Mouse (Mus musculus): ENCODE measurements at regions not wholly inside any gene's neighbourhood (a gene's known extent, or its start where the extent isn't known, plus 50 kb on each side); places are given as distances from the start of the nearest gene placed in this dataset.

DNA sequence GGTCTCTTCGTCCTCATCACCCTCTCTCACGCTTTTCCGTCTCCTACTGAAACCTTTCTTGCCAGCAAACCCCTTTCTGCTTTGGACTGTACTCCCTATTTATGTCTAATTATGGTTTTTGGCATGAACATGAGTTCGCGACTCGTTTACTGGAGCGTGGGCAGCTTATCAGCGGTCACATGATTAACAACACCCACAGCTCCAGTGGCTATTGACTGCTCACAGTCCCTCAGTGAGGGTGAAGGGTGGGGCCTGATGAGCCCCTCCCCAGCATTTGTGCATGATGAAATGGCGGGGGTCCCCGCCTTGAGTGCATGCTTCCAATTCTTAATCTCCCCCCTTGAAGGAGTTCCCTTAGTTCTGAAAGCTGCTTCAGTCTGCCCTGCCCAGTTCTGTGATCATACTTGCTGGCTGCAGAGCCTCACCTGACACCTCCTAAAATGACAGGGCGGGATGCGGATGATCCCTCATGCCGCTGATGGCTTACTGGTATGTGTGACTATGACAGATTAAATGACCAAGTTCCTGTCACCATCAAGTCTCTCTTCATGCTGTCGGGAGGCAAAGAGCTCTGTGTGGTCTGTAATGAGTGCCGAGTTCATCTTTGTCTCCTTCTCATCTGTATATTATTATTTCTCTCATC is 125.7 kb upstream of the Tut7 start:
- Histone ChIP-seq H3K4me3 (ENCODE audit: low read depth, low read length) (no peak overlapping the region), H3K9me3 (ENCODE audit: control insufficient read depth, low read length) (no peaks in the 10 kb centered on the region), H3K27me3 (replicated peaks; ENCODE audit: control insufficient read depth, insufficient read depth, low read length) (no peaks in the 10 kb centered on the region), H3K4me2 (no peak overlapping the region), H3K9ac (ENCODE audit: low read depth, low read length) (no peak overlapping the region), H3K27ac (ENCODE audit: low read depth, low read length) (no peak overlapping the region), H3K4me1 (replicated peaks; ENCODE audit: control insufficient read depth, insufficient read depth, low read length) (no peaks in the 10 kb centered on the region), H3K36me3 (ENCODE audit: control insufficient read depth, insufficient read depth, low read length) (no peaks in the 10 kb centered on the region)
- no peak for ATAC-seq (replicated peaks; ENCODE audit: low FRiP score)
- WGBS = 74% methylated on average over 15 of the region's 15 CpGs
- no peak for DNase-seq (ENCODE audit: low spot score)

DNA sequence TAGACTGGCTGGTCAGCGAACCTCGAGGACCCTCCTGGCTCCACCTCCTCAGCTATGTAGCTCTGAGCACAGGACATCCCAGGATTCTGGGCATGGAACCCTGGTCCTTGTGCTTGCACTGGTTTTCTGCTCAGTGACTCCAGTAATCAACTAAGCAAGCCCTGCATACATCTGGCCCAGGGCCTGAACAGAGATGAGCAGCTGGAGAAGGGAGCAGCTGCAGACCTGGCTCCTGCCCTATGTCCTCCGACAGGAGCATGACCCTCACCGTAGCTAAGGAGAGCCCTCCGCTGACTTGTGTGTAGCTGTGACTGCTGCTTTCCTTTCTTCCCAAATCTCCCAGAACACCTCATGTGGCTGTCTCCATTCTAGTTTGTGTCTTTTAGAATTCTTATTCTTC is 124.5 kb upstream of the Tut7 start:
- Histone ChIP-seq H3K27ac (ENCODE audit: low read depth, low read length) (no peak overlapping the region), H3K4me1 (replicated peaks; ENCODE audit: control insufficient read depth, insufficient read depth, low read length) (no peaks in the 10 kb centered on the region), H3K4me2 (no peak overlapping the region), H3K36me3 (ENCODE audit: control insufficient read depth, insufficient read depth, low read length) (no peaks in the 10 kb centered on the region), H3K27me3 (replicated peaks; ENCODE audit: control insufficient read depth, insufficient read depth, low read length) (no peaks in the 10 kb centered on the region), H3K9ac (ENCODE audit: low read depth, low read length) (no peak overlapping the region), H3K9me3 (ENCODE audit: control insufficient read depth, low read length) (no peaks in the 10 kb centered on the region), H3K4me3 (ENCODE audit: low read depth, low read length) (no peak overlapping the region)
- DNase-seq (ENCODE audit: low spot score) (no peak), ATAC-seq (replicated peaks; ENCODE audit: low FRiP score) (no peak)
- 82% methylated on average over 5 of the region's 5 CpGs for WGBS

DNA sequence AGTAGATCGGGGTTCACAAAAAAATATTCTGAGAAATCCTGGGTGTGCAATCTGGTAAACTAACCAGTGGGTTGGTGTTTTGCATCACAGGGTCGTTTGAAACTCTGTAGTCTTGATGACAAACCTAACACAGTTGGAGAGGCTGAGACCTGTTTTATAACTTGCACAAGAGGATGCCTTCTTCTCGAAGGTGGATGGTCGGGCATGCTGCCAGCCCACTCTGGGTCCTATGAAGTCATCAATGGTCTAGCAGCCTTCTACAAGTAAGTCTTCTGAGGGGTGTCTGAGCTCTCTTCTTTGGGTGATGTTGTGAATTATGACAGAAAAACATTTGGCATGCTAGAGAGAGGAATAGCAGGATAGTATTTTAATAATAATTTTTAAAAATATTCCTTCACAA is 123.6 kb upstream of the Tut7 start:
- no peak overlapping the region for H3K9ac ChIP-seq (ENCODE audit: low read depth, low read length)
- no peaks in the 10 kb centered on the region for H3K9me3 ChIP-seq (ENCODE audit: control insufficient read depth, low read length)
- 0 out of 2 replicates have a peak, but pooled peaks cover 1% of the 10 kb centered on the region for H3K27me3 ChIP-seq (replicated peaks; ENCODE audit: control insufficient read depth, insufficient read depth, low read length)
- H3K27ac ChIP-seq (ENCODE audit: low read depth, low read length) = no peak overlapping the region
- H3K4me2 ChIP-seq = no peak overlapping the region
- H3K36me3 ChIP-seq (ENCODE audit: control insufficient read depth, insufficient read depth, low read length) = no peaks in the 10 kb centered on the region
- no peak overlapping the region for H3K4me3 ChIP-seq (ENCODE audit: low read depth, low read length)
- H3K4me1 ChIP-seq (replicated peaks; ENCODE audit: control insufficient read depth, insufficient read depth, low read length) = no peaks in the 10 kb centered on the region
- no peak for ATAC-seq (replicated peaks; ENCODE audit: low FRiP score)
- 71% methylated on average over 4 of the region's 4 CpGs for WGBS
- no peak for DNase-seq (ENCODE audit: low spot score)

DNA sequence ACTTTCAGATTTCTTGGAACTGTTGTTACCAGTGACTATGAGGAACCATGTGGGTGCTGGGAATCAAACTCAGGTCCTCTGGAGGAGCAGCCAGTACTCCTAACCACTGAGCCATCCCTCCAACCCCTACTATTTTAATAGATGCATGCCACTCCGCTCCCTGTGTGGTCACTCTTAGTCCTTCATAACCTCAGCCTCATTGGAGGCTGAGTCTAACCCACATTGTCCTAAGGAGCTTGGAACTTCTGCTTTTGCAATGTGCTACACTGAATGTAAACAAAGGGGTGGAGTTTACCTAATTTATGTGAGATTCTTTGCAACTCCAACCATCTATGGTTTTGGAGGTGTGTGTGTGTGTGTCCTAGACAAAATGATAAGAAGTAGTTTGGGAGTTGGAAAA is 122.7 kb upstream of the Tut7 start:
- Histone ChIP-seq H3K4me2 (no peak overlapping the region), H3K36me3 (ENCODE audit: control insufficient read depth, insufficient read depth, low read length) (no peaks in the 10 kb centered on the region), H3K4me1 (replicated peaks; ENCODE audit: control insufficient read depth, insufficient read depth, low read length) (no peaks in the 10 kb centered on the region), H3K9me3 (ENCODE audit: control insufficient read depth, low read length) (no peaks in the 10 kb centered on the region), H3K27ac (ENCODE audit: low read depth, low read length) (no peak overlapping the region), H3K27me3 (replicated peaks; ENCODE audit: control insufficient read depth, insufficient read depth, low read length) (peaks cover 8% of the 10 kb centered on the region), H3K4me3 (ENCODE audit: low read depth, low read length) (no peak overlapping the region), H3K9ac (ENCODE audit: low read depth, low read length) (no peak overlapping the region)
- no peak for ATAC-seq (replicated peaks; ENCODE audit: low FRiP score)
- no peak for DNase-seq (ENCODE audit: low spot score)
- 69% methylated on average over 1 of the region's 1 CpGs for WGBS

DNA sequence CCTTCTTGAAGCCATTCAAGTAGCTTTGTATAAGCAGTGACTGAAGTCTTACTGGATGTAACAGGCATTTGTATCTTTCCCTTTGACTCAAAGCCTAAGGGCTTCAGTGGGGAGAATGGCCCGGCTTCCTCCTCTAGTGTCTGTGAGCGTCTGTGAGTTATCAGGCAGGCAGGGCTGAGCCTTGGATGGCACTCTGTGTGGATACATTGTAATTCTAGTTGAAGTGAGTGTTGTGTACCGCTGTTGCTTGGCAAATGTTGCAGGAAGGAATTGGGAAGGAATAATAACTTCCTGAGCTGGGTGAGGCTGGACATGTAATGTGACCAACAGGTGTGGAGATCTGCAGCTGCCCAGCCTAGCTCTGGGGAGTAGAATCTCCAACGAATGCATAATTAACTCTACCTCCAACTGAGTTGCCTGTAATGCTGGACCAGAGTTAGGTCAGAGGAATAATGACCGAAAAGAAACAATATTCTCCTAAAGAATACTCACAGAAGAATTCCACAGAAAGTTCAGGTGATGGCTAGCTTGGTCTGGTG is 120.7 kb upstream of the Tut7 start:
- ATAC-seq (replicated peaks; ENCODE audit: low FRiP score) (no peak), DNase-seq (ENCODE audit: low spot score) (no peak)
- no peaks in the 10 kb centered on the region for H3K4me1 ChIP-seq (replicated peaks; ENCODE audit: control insufficient read depth, insufficient read depth, low read length)
- H3K36me3 ChIP-seq (ENCODE audit: control insufficient read depth, insufficient read depth, low read length) = no peaks in the 10 kb centered on the region
- H3K9ac ChIP-seq (ENCODE audit: low read depth, low read length) = no peak overlapping the region
- no peak overlapping the region for H3K4me2 ChIP-seq
- 62% methylated on average over 5 of the region's 5 CpGs for WGBS
- no peak overlapping the region for H3K27ac ChIP-seq (ENCODE audit: low read depth, low read length)
- peaks cover 16% of the 10 kb centered on the region for H3K27me3 ChIP-seq (replicated peaks; ENCODE audit: control insufficient read depth, insufficient read depth, low read length)
- H3K9me3 ChIP-seq (ENCODE audit: control insufficient read depth, low read length) = no peaks in the 10 kb centered on the region
- no peak overlapping the region for H3K4me3 ChIP-seq (ENCODE audit: low read depth, low read length)

DNA sequence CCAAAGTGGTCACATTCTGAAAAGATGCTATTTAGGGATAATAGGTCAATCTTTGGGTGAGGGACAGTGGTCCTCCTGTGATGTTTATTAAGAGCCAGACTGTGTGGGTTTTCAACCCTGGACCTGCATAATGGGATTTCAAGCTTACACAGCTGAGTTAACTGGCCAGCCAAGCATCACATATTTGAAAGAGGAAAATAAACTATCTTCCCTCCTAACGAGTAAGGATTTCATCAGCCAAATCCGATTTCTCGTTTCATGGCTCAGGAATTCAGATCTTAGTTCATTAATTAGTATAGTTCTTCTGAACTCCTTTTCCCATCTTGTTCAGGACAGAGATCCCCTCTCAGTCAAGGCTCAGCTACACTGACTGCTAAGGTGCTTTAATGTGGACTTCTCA is 120.1 kb upstream of the Tut7 start:
- H3K27ac ChIP-seq (ENCODE audit: low read depth, low read length) = no peak overlapping the region

DNA sequence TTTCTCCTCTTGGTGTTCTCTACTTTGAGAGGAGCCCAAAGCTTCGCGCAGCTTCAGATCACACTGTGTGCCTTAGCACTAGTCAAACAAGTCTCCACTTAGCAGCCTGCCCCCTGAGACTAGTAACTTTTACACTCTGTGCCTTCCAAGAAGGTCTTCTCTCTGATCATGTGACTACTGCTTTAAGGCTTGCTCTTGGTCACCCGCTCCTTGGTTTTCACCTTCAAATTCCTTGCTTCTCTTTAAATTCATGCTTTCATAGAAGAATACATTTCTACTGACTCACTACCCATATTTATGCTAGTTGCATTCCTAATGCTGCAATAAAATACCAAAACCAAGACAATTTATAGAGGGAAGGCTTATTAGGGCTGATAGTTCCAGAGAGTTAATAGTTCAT is 118.6 kb upstream of the Tut7 start:
- Histone ChIP-seq H3K27ac (ENCODE audit: low read depth, low read length) (no peak overlapping the region), H3K9ac (ENCODE audit: low read depth, low read length) (no peak overlapping the region), H3K9me3 (ENCODE audit: control insufficient read depth, low read length) (no peaks in the 10 kb centered on the region), H3K27me3 (replicated peaks; ENCODE audit: control insufficient read depth, insufficient read depth, low read length) (peaks cover 16% of the 10 kb centered on the region), H3K36me3 (ENCODE audit: control insufficient read depth, insufficient read depth, low read length) (no peaks in the 10 kb centered on the region), H3K4me3 (ENCODE audit: low read depth, low read length) (no peak overlapping the region), H3K4me1 (replicated peaks; ENCODE audit: control insufficient read depth, insufficient read depth, low read length) (no peaks in the 10 kb centered on the region), H3K4me2 (no peak overlapping the region)
- ATAC-seq (replicated peaks; ENCODE audit: low FRiP score) (no peak), DNase-seq (ENCODE audit: low spot score) (no peak)
- WGBS = 66% methylated on average over 3 of the region's 3 CpGs

More for the DNA sequence above, 120.1 kb upstream of the Tut7 start:
- Histone ChIP-seq H3K9me3 (ENCODE audit: control insufficient read depth, low read length) (no peaks in the 10 kb centered on the region), H3K4me1 (replicated peaks; ENCODE audit: control insufficient read depth, insufficient read depth, low read length) (no peaks in the 10 kb centered on the region), H3K4me2 (no peak overlapping the region), H3K36me3 (ENCODE audit: control insufficient read depth, insufficient read depth, low read length) (no peaks in the 10 kb centered on the region), H3K27me3 (replicated peaks; ENCODE audit: control insufficient read depth, insufficient read depth, low read length) (peaks cover 16% of the 10 kb centered on the region), H3K9ac (ENCODE audit: low read depth, low read length) (no peak overlapping the region), H3K4me3 (ENCODE audit: low read depth, low read length) (no peak overlapping the region)
- WGBS = 80% methylated on average over 3 of the region's 3 CpGs
- DNase-seq (ENCODE audit: low spot score) (no peak), ATAC-seq (replicated peaks; ENCODE audit: low FRiP score) (no peak)

DNA sequence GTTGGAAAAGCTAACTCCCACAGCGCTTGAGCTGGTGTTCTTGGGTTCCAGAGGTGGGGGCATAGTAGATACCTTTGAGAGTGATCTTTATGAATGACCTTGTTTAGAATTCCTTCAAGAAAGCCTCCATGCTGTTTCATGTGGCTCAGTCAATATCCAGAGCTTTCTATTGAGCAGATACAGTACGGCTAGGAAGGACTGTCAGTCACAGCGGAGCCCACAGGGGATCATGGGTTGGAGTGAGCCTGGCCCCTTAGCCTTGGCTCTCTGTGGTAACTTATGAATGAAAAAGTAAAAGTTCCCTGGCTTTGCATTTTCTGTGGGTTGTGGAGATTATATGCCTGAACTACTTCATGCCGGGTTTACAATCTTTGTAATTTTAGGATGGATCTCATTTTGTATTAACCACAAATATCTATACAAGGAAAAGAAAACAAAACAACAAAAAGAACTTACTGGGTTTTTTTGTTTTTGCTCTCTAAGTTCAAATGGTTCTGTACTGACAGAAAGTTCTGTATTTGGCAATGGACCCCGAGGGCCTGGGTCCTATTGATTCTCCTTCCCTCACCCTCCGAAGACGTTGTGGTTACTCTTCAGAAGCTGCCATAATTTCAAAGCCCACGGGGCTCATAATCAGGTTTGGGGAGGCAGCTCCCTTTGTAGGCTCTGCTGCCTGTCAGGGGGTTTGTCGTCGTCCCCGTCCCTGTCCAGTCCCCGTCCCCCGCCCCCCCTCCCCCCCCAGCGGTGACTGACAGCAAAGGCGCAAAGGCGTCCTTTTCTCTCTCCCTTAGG is 117.7 kb upstream of the Tut7 start:
- no peak overlapping the region for H3K4me3 ChIP-seq (ENCODE audit: low read depth, low read length)
- no peak for ATAC-seq (replicated peaks; ENCODE audit: low FRiP score)
- no peaks in the 10 kb centered on the region for H3K9me3 ChIP-seq (ENCODE audit: control insufficient read depth, low read length)
- no peak for DNase-seq (ENCODE audit: low spot score)
- no peaks in the 10 kb centered on the region for H3K36me3 ChIP-seq (ENCODE audit: control insufficient read depth, insufficient read depth, low read length)
- H3K27me3 ChIP-seq (replicated peaks; ENCODE audit: control insufficient read depth, insufficient read depth, low read length) = peaks cover 16% of the 10 kb centered on the region
- no peak overlapping the region for H3K27ac ChIP-seq (ENCODE audit: low read depth, low read length)
- H3K9ac ChIP-seq (ENCODE audit: low read depth, low read length) = no peak overlapping the region
- no peak overlapping the region for H3K4me2 ChIP-seq
- no peaks in the 10 kb centered on the region for H3K4me1 ChIP-seq (replicated peaks; ENCODE audit: control insufficient read depth, insufficient read depth, low read length)
- 26% methylated on average over 16 of the region's 16 CpGs for WGBS

DNA sequence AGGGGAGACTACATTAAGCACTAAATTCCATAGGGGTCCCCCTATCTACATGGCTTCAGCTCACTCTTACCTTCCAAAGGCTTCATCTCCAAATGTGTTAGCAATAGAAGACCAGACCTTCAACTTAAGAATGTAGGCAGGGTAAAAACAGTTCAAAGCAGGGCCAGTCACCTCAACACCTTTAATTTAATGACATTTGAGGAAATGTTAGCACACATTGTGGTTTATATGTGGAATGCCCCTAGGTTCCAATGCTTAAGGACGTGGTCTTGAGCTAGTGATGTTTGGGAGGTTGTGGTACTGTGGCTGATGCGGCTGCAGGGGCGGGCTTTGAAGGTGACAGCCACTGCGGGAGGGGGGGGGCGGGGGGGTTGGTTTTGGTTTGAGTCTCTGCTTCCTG is 116.9 kb upstream of the Tut7 start:
- H3K4me2 ChIP-seq = no peak overlapping the region
- no peak overlapping the region for H3K9ac ChIP-seq (ENCODE audit: low read depth, low read length)
- DNase-seq (ENCODE audit: low spot score) (no peak), ATAC-seq (replicated peaks; ENCODE audit: low FRiP score) (no peak)
- H3K36me3 ChIP-seq (ENCODE audit: control insufficient read depth, insufficient read depth, low read length) = no peaks in the 10 kb centered on the region
- no peaks in the 10 kb centered on the region for H3K4me1 ChIP-seq (replicated peaks; ENCODE audit: control insufficient read depth, insufficient read depth, low read length)
- no peaks in the 10 kb centered on the region for H3K9me3 ChIP-seq (ENCODE audit: control insufficient read depth, low read length)
- H3K4me3 ChIP-seq (ENCODE audit: low read depth, low read length) = no peak overlapping the region
- no peak overlapping the region for H3K27ac ChIP-seq (ENCODE audit: low read depth, low read length)
- H3K27me3 ChIP-seq (replicated peaks; ENCODE audit: control insufficient read depth, insufficient read depth, low read length) = peaks cover 16% of the 10 kb centered on the region
- 41% methylated on average over 5 of the region's 5 CpGs for WGBS
